Mouse (Mus musculus): ENCODE measurements around the gene Unc5c. TPM values are rescaled to one million over a fixed set of nuclear protein-coding genes. Genes with fewer than 3 reads are reported as not detected.

The Unc5c gene
- polyA plus RNA-seq, 1 experiment from 2014 or later = 7.0 TPM

GRCm38 (mm10) chr3:141782553-141782952, 317.5 kb downstream of the Unc5c start:
- no peaks in the 10 kb centered on the region for H3K4me1 ChIP-seq (replicated peaks; ENCODE audit: control insufficient read depth, insufficient read depth, low read length)
- no peaks in the 10 kb centered on the region for H3K36me3 ChIP-seq (ENCODE audit: control insufficient read depth, insufficient read depth, low read length)
- no peak overlapping the region for H3K27ac ChIP-seq (ENCODE audit: low read depth, low read length)
- no peak overlapping the region for H3K4me3 ChIP-seq (ENCODE audit: low read depth, low read length)
- H3K9ac ChIP-seq (ENCODE audit: low read depth, low read length) = no peak overlapping the region
- H3K9me3 ChIP-seq (ENCODE audit: control insufficient read depth, low read length) = no peaks in the 10 kb centered on the region
- ATAC-seq (replicated peaks; ENCODE audit: low FRiP score) (no peak), DNase-seq (ENCODE audit: low spot score) (no peak)
- no peaks in the 10 kb centered on the region for H3K27me3 ChIP-seq (replicated peaks; ENCODE audit: control insufficient read depth, insufficient read depth, low read length)
- WGBS = 78% methylated on average over 4 of the region's 4 CpGs
- H3K4me2 ChIP-seq = no peak overlapping the region

DNA sequence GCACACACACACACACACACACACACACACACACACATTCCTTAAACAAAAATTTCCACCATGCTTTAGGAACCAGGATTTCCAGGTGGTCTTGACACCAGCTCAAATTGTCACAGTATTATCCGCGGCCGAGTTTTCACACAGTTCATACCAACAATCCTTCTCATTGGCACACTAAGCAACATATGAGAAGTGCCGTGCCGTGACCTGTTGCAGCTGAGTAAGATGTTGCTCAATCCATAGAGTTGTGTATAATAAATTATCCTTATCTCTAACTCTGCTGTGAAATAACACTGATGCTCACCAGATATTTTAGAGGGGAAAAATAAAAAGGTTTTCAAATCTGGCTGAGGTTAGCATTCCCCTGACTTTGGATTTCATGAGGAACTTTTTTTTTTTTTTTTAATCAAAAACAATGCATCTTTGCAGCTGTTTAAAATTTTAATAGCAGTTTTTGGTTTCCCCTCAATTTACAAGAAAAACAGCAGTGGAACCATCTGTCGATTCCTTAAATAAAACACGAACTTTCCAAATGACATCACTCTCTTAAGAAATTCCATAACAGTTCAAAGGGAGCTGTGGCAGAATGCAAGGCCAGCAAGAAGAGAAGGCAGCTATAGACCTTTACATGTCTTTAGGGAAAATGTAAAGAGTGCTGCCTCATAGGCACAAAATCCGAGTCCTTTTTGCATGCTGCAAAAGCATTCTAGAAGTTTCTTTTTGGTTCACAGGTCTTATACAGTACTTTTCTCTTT, 326.2 kb downstream of the Unc5c start:
- Histone ChIP-seq H3K27ac (ENCODE audit: low read depth, low read length) (no peak overlapping the region), H3K36me3 (ENCODE audit: control insufficient read depth, insufficient read depth, low read length) (no peaks in the 10 kb centered on the region), H3K4me1 (replicated peaks; ENCODE audit: control insufficient read depth, insufficient read depth, low read length) (no peaks in the 10 kb centered on the region), H3K4me3 (ENCODE audit: low read depth, low read length) (no peak overlapping the region), H3K27me3 (replicated peaks; ENCODE audit: control insufficient read depth, insufficient read depth, low read length) (no peaks in the 10 kb centered on the region), H3K9ac (ENCODE audit: low read depth, low read length) (no peak overlapping the region), H3K4me2 (no peak overlapping the region), H3K9me3 (ENCODE audit: control insufficient read depth, low read length) (no peaks in the 10 kb centered on the region)
- DNase-seq (ENCODE audit: low spot score) (no peak), ATAC-seq (replicated peaks; ENCODE audit: low FRiP score) (no peak)
- WGBS = 77% methylated on average over 8 of the region's 8 CpGs

- Histone ChIP-seq H3K4me3 (ENCODE audit: low read depth, low read length) (no peak overlapping the region), H3K4me2 (no peak overlapping the region), H3K27ac (ENCODE audit: low read depth, low read length) (no peak overlapping the region), H3K9ac (ENCODE audit: low read depth, low read length) (no peak overlapping the region), H3K4me1 (replicated peaks; ENCODE audit: control insufficient read depth, insufficient read depth, low read length) (no peaks in the 10 kb centered on the region), H3K9me3 (ENCODE audit: control insufficient read depth, low read length) (no peaks in the 10 kb centered on the region), H3K36me3 (ENCODE audit: control insufficient read depth, insufficient read depth, low read length) (no peaks in the 10 kb centered on the region), H3K27me3 (replicated peaks; ENCODE audit: control insufficient read depth, insufficient read depth, low read length) (no peaks in the 10 kb centered on the region)
- DNase-seq (ENCODE audit: low spot score) (no peak), ATAC-seq (replicated peaks; ENCODE audit: low FRiP score) (0 out of 2 replicates have a peak, but pooled peaks have one; percentile 47)
- 73% methylated on average over 1 of the region's 1 CpGs for WGBS
Observed at GRCm38 (mm10) chr3:141792106-141792505, 327.1 kb downstream of the Unc5c start.

- Histone ChIP-seq H3K27me3 (replicated peaks; ENCODE audit: control insufficient read depth, insufficient read depth, low read length) (no peaks in the 10 kb centered on the region), H3K9me3 (ENCODE audit: control insufficient read depth, low read length) (no peaks in the 10 kb centered on the region), H3K36me3 (ENCODE audit: control insufficient read depth, insufficient read depth, low read length) (no peaks in the 10 kb centered on the region), H3K9ac (ENCODE audit: low read depth, low read length) (no peak overlapping the region), H3K27ac (ENCODE audit: low read depth, low read length) (no peak overlapping the region), H3K4me2 (no peak overlapping the region), H3K4me3 (ENCODE audit: low read depth, low read length) (no peak overlapping the region), H3K4me1 (replicated peaks; ENCODE audit: control insufficient read depth, insufficient read depth, low read length) (no peaks in the 10 kb centered on the region)
- no peak for DNase-seq (ENCODE audit: low spot score)
- no peak for ATAC-seq (replicated peaks; ENCODE audit: low FRiP score)
- WGBS = 78% methylated on average over 2 of the region's 2 CpGs
Observed at GRCm38 (mm10) chr3:141793755-141794154, 328.7 kb downstream of the Unc5c start.

DNA sequence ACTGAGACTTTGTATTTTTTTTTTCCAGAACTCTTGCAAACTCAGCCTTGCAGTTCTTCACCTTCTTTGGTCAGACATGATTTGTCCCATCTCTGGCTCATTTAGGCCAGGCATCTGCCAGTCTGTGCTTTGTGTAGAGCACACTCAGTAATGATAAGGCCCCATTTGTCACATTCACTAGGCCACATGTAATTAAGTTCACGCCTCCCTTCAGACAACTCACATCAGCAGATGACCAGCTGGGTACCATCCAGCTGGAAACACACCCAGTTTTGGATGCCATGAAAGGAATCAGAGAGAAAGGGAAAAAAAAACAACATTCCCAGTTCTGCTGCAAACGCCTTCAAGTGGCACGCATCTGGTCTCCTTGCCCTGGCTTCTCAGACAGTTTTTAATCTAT, 329.4 kb downstream of the Unc5c start:
- Histone ChIP-seq H3K27ac (ENCODE audit: low read depth, low read length) (no peak overlapping the region), H3K9me3 (ENCODE audit: control insufficient read depth, low read length) (no peaks in the 10 kb centered on the region), H3K36me3 (ENCODE audit: control insufficient read depth, insufficient read depth, low read length) (no peaks in the 10 kb centered on the region), H3K27me3 (replicated peaks; ENCODE audit: control insufficient read depth, insufficient read depth, low read length) (no peaks in the 10 kb centered on the region), H3K9ac (ENCODE audit: low read depth, low read length) (no peak overlapping the region), H3K4me2 (no peak overlapping the region), H3K4me3 (ENCODE audit: low read depth, low read length) (no peak overlapping the region), H3K4me1 (replicated peaks; ENCODE audit: control insufficient read depth, insufficient read depth, low read length) (no peaks in the 10 kb centered on the region)
- DNase-seq (ENCODE audit: low spot score) = no peak
- 82% methylated on average over 3 of the region's 3 CpGs for WGBS
- ATAC-seq (replicated peaks; ENCODE audit: low FRiP score) = no peak

DNA sequence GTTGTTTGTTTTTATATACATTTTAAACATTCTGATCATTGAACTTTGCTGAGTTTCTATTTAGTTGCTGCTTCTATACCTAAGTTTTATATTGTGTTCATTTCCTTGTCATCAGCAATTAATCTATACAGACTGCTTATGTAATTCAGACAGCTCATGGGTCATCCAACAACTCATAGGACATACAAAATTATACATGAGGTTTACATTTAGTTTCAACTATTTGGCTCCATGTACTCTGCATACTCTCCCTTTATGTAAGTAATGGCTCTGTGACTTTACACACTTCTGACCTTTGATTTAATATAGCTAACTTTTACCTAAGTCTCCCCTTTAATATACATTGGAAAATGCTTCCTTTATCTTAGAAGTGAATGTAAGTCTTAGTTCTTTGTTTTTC, 332.4 kb downstream of the Unc5c start:
- DNase-seq (ENCODE audit: low spot score) (no peak), ATAC-seq (replicated peaks; ENCODE audit: low FRiP score) (no peak)
- H3K4me3 ChIP-seq (ENCODE audit: low read depth, low read length) = no peak overlapping the region
- H3K9me3 ChIP-seq (ENCODE audit: control insufficient read depth, low read length) = no peaks in the 10 kb centered on the region
- no peak overlapping the region for H3K27ac ChIP-seq (ENCODE audit: low read depth, low read length)
- no peaks in the 10 kb centered on the region for H3K4me1 ChIP-seq (replicated peaks; ENCODE audit: control insufficient read depth, insufficient read depth, low read length)
- no peaks in the 10 kb centered on the region for H3K36me3 ChIP-seq (ENCODE audit: control insufficient read depth, insufficient read depth, low read length)
- H3K27me3 ChIP-seq (replicated peaks; ENCODE audit: control insufficient read depth, insufficient read depth, low read length) = no peaks in the 10 kb centered on the region
- H3K9ac ChIP-seq (ENCODE audit: low read depth, low read length) = no peak overlapping the region
- H3K4me2 ChIP-seq = no peak overlapping the region

DNA sequence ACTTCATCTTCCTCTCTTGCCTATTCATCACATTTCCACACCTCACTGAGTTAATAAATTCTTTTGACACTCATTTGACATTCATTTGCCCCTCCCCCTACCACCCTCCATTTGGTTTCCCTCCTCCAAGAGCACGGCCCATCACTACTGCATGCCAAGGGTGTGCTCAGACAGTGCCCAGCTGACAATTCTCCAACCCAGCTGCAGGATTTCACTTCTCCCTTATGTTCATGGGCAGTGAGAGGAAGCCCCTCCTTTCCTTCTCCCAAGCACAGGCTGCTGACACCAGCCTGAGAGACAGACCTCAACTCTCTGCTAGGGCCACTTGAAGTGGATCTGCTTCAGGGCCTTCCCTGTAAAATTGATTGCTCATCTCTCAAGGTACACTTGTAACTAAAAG, 332.8 kb downstream of the Unc5c start:
- WGBS = 53% methylated on average over 1 of the region's 1 CpGs
- H3K27ac ChIP-seq (ENCODE audit: low read depth, low read length) = no peak overlapping the region
- DNase-seq (ENCODE audit: low spot score) (no peak), ATAC-seq (replicated peaks; ENCODE audit: low FRiP score) (no peak)
- H3K27me3 ChIP-seq (replicated peaks; ENCODE audit: control insufficient read depth, insufficient read depth, low read length) = no peaks in the 10 kb centered on the region
- no peak overlapping the region for H3K9ac ChIP-seq (ENCODE audit: low read depth, low read length)
- H3K36me3 ChIP-seq (ENCODE audit: control insufficient read depth, insufficient read depth, low read length) = no peaks in the 10 kb centered on the region
- H3K4me1 ChIP-seq (replicated peaks; ENCODE audit: control insufficient read depth, insufficient read depth, low read length) = no peaks in the 10 kb centered on the region
- H3K4me3 ChIP-seq (ENCODE audit: low read depth, low read length) = no peak overlapping the region
- H3K9me3 ChIP-seq (ENCODE audit: control insufficient read depth, low read length) = no peaks in the 10 kb centered on the region
- no peak overlapping the region for H3K4me2 ChIP-seq

DNA sequence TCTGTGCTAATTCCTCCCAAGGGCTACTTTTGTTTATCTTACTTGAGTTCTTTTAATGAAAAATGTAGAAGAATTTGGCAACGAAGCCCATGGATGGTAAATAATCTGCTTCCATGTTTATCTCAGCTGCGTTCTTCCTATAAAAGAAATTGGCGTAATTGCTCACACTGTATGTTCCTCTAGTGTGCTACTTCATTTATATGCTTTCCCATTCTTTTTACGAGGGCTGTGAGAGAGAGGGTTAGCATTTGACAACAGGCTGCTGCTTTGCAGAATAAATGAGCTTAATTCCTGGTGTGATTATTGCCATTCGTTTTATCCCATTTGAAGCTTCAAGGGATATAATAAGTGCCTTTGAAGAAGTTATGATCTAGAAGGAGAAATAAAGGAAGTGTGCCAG, 339.1 kb downstream of the Unc5c start:
- Histone ChIP-seq H3K27me3 (replicated peaks; ENCODE audit: control insufficient read depth, insufficient read depth, low read length) (no peaks in the 10 kb centered on the region), H3K36me3 (ENCODE audit: control insufficient read depth, insufficient read depth, low read length) (no peaks in the 10 kb centered on the region), H3K27ac (ENCODE audit: low read depth, low read length) (no peak overlapping the region), H3K4me3 (ENCODE audit: low read depth, low read length) (no peak overlapping the region), H3K4me2 (no peak overlapping the region), H3K9ac (ENCODE audit: low read depth, low read length) (no peak overlapping the region), H3K9me3 (ENCODE audit: control insufficient read depth, low read length) (no peaks in the 10 kb centered on the region), H3K4me1 (replicated peaks; ENCODE audit: control insufficient read depth, insufficient read depth, low read length) (no peaks in the 10 kb centered on the region)
- ATAC-seq (replicated peaks; ENCODE audit: low FRiP score) = no peak
- DNase-seq (ENCODE audit: low spot score) = no peak
- WGBS = 81% methylated on average over 5 of the region's 5 CpGs

DNA sequence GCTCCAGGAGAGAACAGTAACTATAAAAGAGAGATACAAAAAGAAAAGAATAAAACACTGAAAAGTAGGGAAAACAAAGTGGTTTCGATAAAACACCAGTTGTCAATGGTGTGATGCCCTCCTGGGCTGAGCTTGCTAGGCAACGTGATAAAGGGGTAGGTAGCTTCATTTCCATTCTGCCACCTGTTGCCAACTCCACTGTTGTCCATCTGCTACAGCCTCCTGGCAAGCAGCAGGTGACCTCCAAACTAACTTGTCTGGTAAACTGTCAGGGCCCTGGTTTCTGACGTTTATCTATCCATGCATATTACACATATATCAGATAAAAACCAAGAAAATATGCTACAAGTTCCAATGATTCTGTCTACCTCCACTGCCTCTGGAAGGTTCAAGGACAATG, 344.6 kb downstream of the Unc5c start:
- H3K9ac ChIP-seq (ENCODE audit: low read depth, low read length) = no peak overlapping the region
- WGBS = 71% methylated on average over 3 of the region's 3 CpGs
- no peaks in the 10 kb centered on the region for H3K27me3 ChIP-seq (replicated peaks; ENCODE audit: control insufficient read depth, insufficient read depth, low read length)
- H3K27ac ChIP-seq (ENCODE audit: low read depth, low read length) = no peak overlapping the region
- H3K4me3 ChIP-seq (ENCODE audit: low read depth, low read length) = no peak overlapping the region
- H3K36me3 ChIP-seq (ENCODE audit: control insufficient read depth, insufficient read depth, low read length) = no peaks in the 10 kb centered on the region
- H3K4me1 ChIP-seq (replicated peaks; ENCODE audit: control insufficient read depth, insufficient read depth, low read length) = no peaks in the 10 kb centered on the region
- no peak for ATAC-seq (replicated peaks; ENCODE audit: low FRiP score)
- no peak overlapping the region for H3K4me2 ChIP-seq
- H3K9me3 ChIP-seq (ENCODE audit: control insufficient read depth, low read length) = no peaks in the 10 kb centered on the region
- DNase-seq (ENCODE audit: low spot score) = no peak

All from liver, embryonic 11.5 days (tissue).